Mouse (Mus musculus): ENCODE results near the gene Shc1. TPM values are rescaled to one million over a fixed set of nuclear protein-coding genes. Genes with fewer than 3 reads are reported as not detected.
A peak's percentile ranks its signal among the peaks of the same experiment; 100 is the strongest.

Shc1 gene
- polyA plus RNA-seq, 1 experiment from 2014 or later, result 43.5 TPM

DNA sequence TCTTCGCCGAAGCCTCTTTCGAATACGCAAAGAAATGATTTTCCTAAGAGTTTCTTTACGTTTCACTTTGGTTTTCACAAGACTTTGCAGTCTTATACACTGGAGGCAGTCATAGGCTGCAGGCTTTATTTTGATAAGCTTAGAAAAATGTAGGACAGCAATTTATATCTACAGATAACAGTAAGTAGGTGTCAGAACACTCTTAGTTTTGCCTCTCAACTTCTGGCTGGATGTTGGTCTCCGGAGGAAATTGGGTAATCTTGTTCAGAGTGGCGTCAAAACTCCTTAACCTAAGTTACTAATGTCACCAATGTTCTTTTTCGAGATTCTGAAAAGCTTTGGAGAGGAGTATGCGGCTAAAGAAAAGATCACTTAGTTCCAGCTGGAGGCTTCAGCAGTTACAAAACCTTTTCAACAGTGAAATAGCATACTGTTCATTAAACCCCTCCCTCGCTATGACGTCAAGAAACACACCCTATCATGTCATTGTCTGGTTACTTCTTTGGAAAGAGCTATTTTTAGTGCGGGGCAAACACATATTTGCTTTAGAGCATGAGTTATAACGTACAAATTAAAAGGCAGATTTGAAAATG, 40.2 kb downstream of the Shc1 start:
- Histone ChIP-seq H3K27me3 (no peaks in the 10 kb centered on the region), H3K27ac (replicated peaks) (no peak overlapping the region), H3K4me3 (peak overlapping the region; percentile 69), H3K36me3 (no peaks in the 10 kb centered on the region), H3K9ac (replicated peaks) (no peak overlapping the region), H3K9me3 (no peaks in the 10 kb centered on the region), H3K4me2 (replicated peaks) (peak overlapping the region; percentile 75), H3K4me1 (peaks cover 17% of the 10 kb centered on the region)
- ATAC-seq (ENCODE audit: low FRiP score, low read depth), result peak; percentile 7; the same call in 1 of the 2 replicates
- WGBS, result 50% methylated on average over 13 of the region's 13 CpGs

GRCm38 (mm10) chr3:89458965-89459807, 40.9 kb downstream of the Shc1 start:
- no peaks in the 10 kb centered on the region for H3K9me3 ChIP-seq
- peak; percentile 85 for ATAC-seq (ENCODE audit: low FRiP score, low read depth)
- peak overlapping the region; percentile 75 for H3K4me2 ChIP-seq (replicated peaks)
- H3K9ac ChIP-seq (replicated peaks), result peak overlapping the region; percentile 75
- peak overlapping the region; percentile 85 for H3K27ac ChIP-seq (replicated peaks)
- peak overlapping the region; percentile 69 for H3K4me3 ChIP-seq
- H3K27me3 ChIP-seq, result no peaks in the 10 kb centered on the region
- WGBS, result 2% methylated on average over 35 of the region's 36 CpGs
- peaks cover 17% of the 10 kb centered on the region for H3K4me1 ChIP-seq
- no peaks in the 10 kb centered on the region for H3K36me3 ChIP-seq

DNA sequence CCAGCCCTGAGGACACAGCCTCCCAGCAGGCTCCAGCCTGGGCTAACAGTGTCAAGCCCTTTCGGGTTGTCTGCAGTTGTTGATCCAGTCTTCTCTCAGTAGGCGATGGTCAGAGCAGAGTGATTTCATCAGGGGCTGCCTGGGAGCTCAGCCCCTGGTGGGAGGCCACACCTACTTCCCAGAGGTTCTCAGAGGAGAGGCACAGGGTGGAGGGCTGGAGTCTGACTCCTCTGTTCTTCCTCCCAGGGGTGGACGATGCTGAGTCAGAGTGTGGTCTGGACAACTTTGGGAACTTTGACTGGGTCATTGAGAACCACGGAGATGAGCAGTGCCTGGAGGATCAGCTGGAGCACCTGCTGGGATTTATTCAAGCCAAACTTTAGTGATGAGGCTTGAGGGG, 50.0 kb downstream of the Shc1 start:
- Histone ChIP-seq H3K27me3 (no peaks in the 10 kb centered on the region), H3K36me3 (peaks cover 35% of the 10 kb centered on the region), H3K4me3 (no peak overlapping the region), H3K4me1 (no peaks in the 10 kb centered on the region), H3K4me2 (replicated peaks) (no peak overlapping the region), H3K9me3 (no peaks in the 10 kb centered on the region), H3K27ac (replicated peaks) (no peak overlapping the region), H3K9ac (replicated peaks) (no peak overlapping the region)
- no peak for ATAC-seq (ENCODE audit: low FRiP score, low read depth)
- 46% methylated on average over 4 of the region's 4 CpGs for WGBS

GRCm38 (mm10) chr3:89472280-89472679, 54.0 kb downstream of the Shc1 start:
- H3K9ac ChIP-seq (replicated peaks), result no peak overlapping the region
- H3K27me3 ChIP-seq, result no peaks in the 10 kb centered on the region
- WGBS, result 81% methylated on average over 7 of the region's 7 CpGs
- no peaks in the 10 kb centered on the region for H3K4me1 ChIP-seq
- no peak overlapping the region for H3K4me2 ChIP-seq (replicated peaks)
- peaks cover 29% of the 10 kb centered on the region for H3K36me3 ChIP-seq
- no peak overlapping the region for H3K27ac ChIP-seq (replicated peaks)
- no peak overlapping the region for H3K4me3 ChIP-seq
- no peak for ATAC-seq (ENCODE audit: low FRiP score, low read depth)
- no peaks in the 10 kb centered on the region for H3K9me3 ChIP-seq

GRCm38 (mm10) chr3:89473838-89474237, 55.6 kb downstream of the Shc1 start:
- WGBS, result 78% methylated on average over 6 of the region's 6 CpGs
- Histone ChIP-seq H3K4me2 (replicated peaks) (no peak overlapping the region), H3K9me3 (no peaks in the 10 kb centered on the region), H3K9ac (replicated peaks) (no peak overlapping the region), H3K27me3 (no peaks in the 10 kb centered on the region), H3K4me3 (no peak overlapping the region), H3K27ac (replicated peaks) (no peak overlapping the region), H3K4me1 (no peaks in the 10 kb centered on the region), H3K36me3 (peaks cover 14% of the 10 kb centered on the region)
- ATAC-seq (ENCODE audit: low FRiP score, low read depth), result no peak

- H3K4me2 ChIP-seq (replicated peaks), result no peak overlapping the region
- H3K4me3 ChIP-seq, result no peak overlapping the region
- 74% methylated on average over 6 of the region's 6 CpGs for WGBS
- no peaks in the 10 kb centered on the region for H3K36me3 ChIP-seq
- no peak for ATAC-seq (ENCODE audit: low FRiP score, low read depth)
- no peak overlapping the region for H3K9ac ChIP-seq (replicated peaks)
- no peaks in the 10 kb centered on the region for H3K27me3 ChIP-seq
- no peaks in the 10 kb centered on the region for H3K9me3 ChIP-seq
- H3K4me1 ChIP-seq, result no peaks in the 10 kb centered on the region
- no peak overlapping the region for H3K27ac ChIP-seq (replicated peaks)
Observed at GRCm38 (mm10) chr3:89479055-89479454, 60.8 kb downstream of the Shc1 start.

Other genes starting within 250 kb of the Shc1 start
- 94.2 and 97.1 TPM in 2 replicates for gene Scamp3, start 241.0 kb upstream of the Shc1 start, polyA plus RNA-seq (2016; fragmentation: Nextera tagmentation; extraction: Ambion mirVana)
- 29.5 and 30.3 TPM in 2 replicates for gene Fam189b, start 235.3 kb upstream of the Shc1 start, polyA plus RNA-seq (2016; fragmentation: Nextera tagmentation; extraction: Ambion mirVana)
- gene Gba, start 215.5 kb upstream of the Shc1 start, polyA plus RNA-seq (2016; fragmentation: Nextera tagmentation; extraction: Ambion mirVana), result 42.4 and 45.8 TPM in 2 replicates
- gene Thbs3, start 203.3 kb upstream of the Shc1 start, polyA plus RNA-seq (2016; fragmentation: Nextera tagmentation; extraction: Ambion mirVana), result 105 and 107 TPM in 2 replicates
- 183 and 185 TPM in 2 replicates for gene Mtx1, start 191.4 kb upstream of the Shc1 start, polyA plus RNA-seq (2016; fragmentation: Nextera tagmentation; extraction: Ambion mirVana)
- gene Muc1, start 189.4 kb upstream of the Shc1 start, polyA plus RNA-seq (2016; fragmentation: Nextera tagmentation; extraction: Ambion mirVana), result 3.8 and 5.2 TPM in 2 replicates
- gene Krtcap2, start 172.5 kb upstream of the Shc1 start, polyA plus RNA-seq (2016; fragmentation: Nextera tagmentation; extraction: Ambion mirVana), result 253 and 255 TPM in 2 replicates
- 25.1 and 25.5 TPM in 2 replicates for gene Trim46, start 172.1 kb upstream of the Shc1 start, polyA plus RNA-seq (2016; fragmentation: Nextera tagmentation; extraction: Ambion mirVana)
- gene Dpm3, start 159.1 kb upstream of the Shc1 start, polyA plus RNA-seq (2016; fragmentation: Nextera tagmentation; extraction: Ambion mirVana), result 72.2 and 76.1 TPM in 2 replicates
- gene Slc50a1, start 147.9 kb upstream of the Shc1 start, polyA plus RNA-seq (2016; fragmentation: Nextera tagmentation; extraction: Ambion mirVana), result 38.1 and 39.6 TPM in 2 replicates
- 9.5 and 11.0 TPM in 2 replicates for gene Efna1, start 137.3 kb upstream of the Shc1 start, polyA plus RNA-seq (2016; fragmentation: Nextera tagmentation; extraction: Ambion mirVana)
- 10.7 and 11.1 TPM in 2 replicates for gene Efna3, start 95.5 kb upstream of the Shc1 start, polyA plus RNA-seq (2016; fragmentation: Nextera tagmentation; extraction: Ambion mirVana)
- 16.8 and 17.3 TPM in 2 replicates for gene Efna4, start 80.4 kb upstream of the Shc1 start, polyA plus RNA-seq (2016; fragmentation: Nextera tagmentation; extraction: Ambion mirVana)
- 35.0 and 37.0 TPM in 2 replicates for gene Adam15, start 68.4 kb upstream of the Shc1 start, polyA plus RNA-seq (2016; fragmentation: Nextera tagmentation; extraction: Ambion mirVana)
- gene Dcst2, start 56.5 kb upstream of the Shc1 start, polyA plus RNA-seq (2016; fragmentation: Nextera tagmentation; extraction: Ambion mirVana), result 0.22 and 0.29 TPM in 2 replicates
- 0.20 and 0.65 TPM in 2 replicates for gene Dcst1, start 53.2 kb upstream of the Shc1 start, polyA plus RNA-seq (2016; fragmentation: Nextera tagmentation; extraction: Ambion mirVana)
- gene Zbtb7b, start 23.7 kb upstream of the Shc1 start, polyA plus RNA-seq (2016; fragmentation: Nextera tagmentation; extraction: Ambion mirVana), result 0.63 and 0.71 TPM in 2 replicates
- gene Lenep, start 15.7 kb upstream of the Shc1 start, polyA plus RNA-seq (2016; fragmentation: Nextera tagmentation; extraction: Ambion mirVana), result 1.1 and 1.5 TPM in 2 replicates
- 34.4 and 34.7 TPM in 2 replicates for gene Flad1, start 6.6 kb upstream of the Shc1 start, polyA plus RNA-seq (2016; fragmentation: Nextera tagmentation; extraction: Ambion mirVana)
- 291 and 306 TPM in 2 replicates for gene Cks1b, start 60 bp upstream of the Shc1 start, polyA plus RNA-seq (2016; fragmentation: Nextera tagmentation; extraction: Ambion mirVana)
- gene Pygo2, start 11.8 kb downstream of the Shc1 start, polyA plus RNA-seq (2016; fragmentation: Nextera tagmentation; extraction: Ambion mirVana), result 52.5 and 58.3 TPM in 2 replicates
- 16.1 and 17.9 TPM in 2 replicates for gene Pbxip1, start 18.3 kb downstream of the Shc1 start, polyA plus RNA-seq (2016; fragmentation: Nextera tagmentation; extraction: Ambion mirVana)
- 73.7 and 77.9 TPM in 2 replicates for gene Pmvk, start 36.1 kb downstream of the Shc1 start, polyA plus RNA-seq (2016; fragmentation: Nextera tagmentation; extraction: Ambion mirVana)
- 1.8 and 3.0 TPM in 2 replicates for gene Kcnn3, start 101.7 kb downstream of the Shc1 start, polyA plus RNA-seq (2016; fragmentation: Nextera tagmentation; extraction: Ambion mirVana)